Mouse (Mus musculus) ovary, postnatal 10 days (tissue): ENCODE measurements around the gene Plcg2.

Experiments used
- DNase-seq: peaks from one replicate; pipeline ENCODE4 v3.0.0; 2022; ENCODE audit warnings: low spot score

The Plcg2 gene

DNA sequence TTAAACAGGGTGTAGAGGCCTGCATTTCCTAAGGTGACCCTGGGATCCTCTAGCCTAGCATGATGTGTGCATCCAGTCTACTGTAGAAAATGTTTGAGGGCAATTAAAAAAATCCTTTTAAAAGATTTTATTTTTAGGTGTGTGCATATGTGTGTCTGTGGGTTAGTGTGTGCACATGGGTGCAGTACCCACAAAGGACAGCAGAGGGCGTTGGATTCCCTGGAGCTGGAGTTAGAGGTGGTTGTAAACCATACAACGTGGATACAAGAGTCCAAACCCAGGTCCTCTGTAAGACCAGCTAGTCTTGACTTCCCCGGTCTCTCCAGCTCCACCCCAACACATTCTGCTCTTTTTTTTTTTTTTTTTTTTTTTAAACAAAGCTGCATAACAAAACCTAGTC, 139.4 kb downstream of the Plcg2 start:
- DNase-seq, result no peak

DNA sequence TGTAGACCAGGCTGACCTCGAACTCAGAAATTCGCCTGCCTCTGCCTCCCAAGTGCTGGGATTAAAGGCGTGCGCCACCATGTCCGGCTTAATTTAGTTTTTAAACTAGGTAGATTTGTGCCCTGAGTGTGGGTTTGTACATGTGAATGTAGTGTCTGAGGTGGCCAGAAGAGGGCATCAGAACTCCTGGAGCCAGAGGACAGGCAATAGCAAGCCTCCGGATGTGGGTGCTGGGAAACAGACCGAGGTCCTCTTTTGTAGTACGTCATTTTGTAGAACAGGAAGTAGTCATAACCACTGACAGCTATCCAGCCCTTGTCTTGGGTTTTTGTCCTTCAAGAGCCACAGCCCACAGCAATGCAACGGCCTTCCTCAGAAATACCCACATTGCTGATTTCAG, 141.5 kb downstream of the Plcg2 start:
- no peak for DNase-seq

DNA sequence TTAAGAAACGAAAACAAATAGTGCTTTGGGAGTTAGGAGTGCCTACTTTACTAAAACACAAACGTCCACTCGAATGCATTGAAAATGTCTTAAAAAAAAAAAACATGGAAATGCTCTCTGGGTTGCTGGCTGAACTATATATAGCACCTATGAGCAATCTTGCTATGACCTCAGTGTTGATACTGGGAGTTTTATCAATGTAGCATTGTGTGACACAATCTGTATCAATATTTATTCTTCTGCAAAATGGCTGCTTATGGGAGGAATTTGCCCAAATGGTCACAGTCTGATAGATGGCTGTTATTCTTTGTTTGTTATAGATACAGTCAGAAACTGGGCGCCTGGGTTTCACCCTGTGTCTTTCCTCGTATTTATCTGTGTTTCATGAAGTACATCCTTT, 147.4 kb downstream of the Plcg2 start:
- DNase-seq, result no peak

DNA sequence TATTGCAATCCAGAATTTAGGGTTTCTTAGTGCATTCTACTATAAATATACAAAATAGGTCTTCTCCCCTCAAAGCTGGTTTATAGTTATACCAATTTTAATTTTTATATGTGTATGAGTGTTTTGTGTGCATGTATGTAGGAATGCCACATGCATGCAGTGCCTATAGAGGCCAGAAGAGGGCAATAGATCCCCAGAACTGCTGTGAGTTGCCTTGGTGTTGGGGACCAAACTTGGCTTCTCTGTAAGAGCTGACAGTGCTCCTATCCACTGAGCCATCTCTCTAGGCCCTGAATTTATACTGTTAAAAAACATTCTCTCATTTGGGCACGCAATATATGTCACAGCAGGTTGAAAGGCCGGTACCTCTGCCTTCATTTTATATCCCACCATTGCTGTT, 147.9 kb downstream of the Plcg2 start:
- DNase-seq, result peak; percentile 11

DNA sequence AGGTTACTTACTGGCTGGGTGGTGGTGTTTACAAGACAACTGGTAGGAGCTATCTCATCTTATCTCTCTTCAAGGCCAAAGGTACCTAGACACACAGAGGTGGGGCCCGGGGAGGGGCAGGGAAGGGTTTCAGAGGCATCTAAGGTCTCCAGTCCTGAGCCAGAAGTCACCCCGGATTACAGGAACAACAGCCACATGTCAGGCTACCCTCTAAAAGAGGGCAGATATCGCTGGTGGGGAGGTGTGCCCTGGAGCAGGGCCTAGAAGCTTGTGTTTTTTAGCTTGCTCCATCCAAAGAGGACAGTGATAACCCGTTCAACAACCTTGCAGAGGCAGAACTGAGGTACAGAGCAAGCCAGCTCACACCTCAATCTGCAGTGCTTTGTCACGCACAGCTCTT, 148.3 kb downstream of the Plcg2 start:
- DNase-seq, result no peak

DNA sequence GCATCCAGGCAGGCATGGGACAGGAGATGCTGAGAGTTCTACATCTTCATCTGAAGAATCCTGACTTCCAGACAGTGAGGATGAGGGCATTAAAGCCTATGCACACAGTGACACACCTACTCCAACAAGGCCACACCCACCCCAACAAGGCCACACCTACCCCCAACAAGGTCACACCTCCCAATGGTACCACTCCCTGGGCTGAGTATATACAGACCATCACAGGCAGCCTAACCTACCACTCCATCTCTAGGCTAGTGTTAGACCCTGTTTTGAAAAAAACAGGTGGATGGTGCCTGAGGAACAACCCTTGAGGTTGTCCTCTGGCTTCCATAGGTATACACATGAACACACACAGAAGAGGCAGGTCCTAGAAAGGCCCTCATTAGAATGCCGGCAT, 154.2 kb downstream of the Plcg2 start:
- DNase-seq, result no peak

DNA sequence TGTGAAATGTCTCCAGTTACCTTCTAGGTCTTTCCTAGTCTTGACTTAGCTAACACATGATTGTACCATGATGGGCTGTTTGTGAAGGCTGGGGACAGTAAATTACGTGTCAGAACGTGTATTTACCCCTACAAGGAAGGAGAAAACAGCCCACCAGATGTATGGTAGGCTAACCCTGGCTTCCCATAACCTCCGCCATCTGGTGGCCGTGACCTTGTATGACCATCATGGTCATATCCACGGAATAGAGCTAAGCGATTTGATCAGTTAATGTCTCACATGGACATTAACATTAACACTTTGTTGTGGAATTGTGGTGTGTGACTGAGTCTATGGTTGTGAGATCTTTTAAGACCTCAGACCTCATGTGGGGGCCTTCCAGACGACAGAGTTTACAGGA, 160.9 kb downstream of the Plcg2 start:
- no peak for DNase-seq

DNA sequence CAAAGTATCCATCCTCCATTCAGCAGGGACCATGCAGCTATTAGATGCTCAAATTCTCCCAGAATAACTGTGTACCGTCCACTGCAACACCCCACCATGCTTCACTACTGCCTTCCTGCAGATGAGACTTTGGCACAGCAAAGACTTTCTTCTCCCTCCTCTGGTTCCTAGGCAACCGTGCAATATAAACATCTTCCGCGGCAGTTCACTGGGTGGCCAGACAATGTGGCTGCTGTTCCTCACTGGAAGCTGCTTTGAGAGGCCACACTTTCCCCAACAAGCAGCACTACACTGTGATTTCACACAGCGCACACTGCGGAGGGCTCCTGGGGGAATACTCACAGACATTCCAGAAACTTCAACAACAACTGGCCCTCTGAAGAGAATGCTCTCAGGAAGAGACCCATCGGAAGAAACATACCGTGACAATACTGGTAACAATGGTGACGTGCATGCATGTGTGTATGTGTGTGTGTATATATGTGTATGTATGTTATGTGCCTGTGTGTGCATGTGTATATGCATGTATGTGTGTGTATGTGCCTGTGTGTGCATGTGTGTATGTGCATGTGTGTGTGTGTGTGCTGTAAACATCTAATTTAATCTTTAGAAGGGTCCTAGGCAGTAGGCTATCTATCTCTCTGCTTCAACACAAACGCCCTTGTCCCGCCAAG, 162.4 kb downstream of the Plcg2 start:
- DNase-seq, result no peak

DNA sequence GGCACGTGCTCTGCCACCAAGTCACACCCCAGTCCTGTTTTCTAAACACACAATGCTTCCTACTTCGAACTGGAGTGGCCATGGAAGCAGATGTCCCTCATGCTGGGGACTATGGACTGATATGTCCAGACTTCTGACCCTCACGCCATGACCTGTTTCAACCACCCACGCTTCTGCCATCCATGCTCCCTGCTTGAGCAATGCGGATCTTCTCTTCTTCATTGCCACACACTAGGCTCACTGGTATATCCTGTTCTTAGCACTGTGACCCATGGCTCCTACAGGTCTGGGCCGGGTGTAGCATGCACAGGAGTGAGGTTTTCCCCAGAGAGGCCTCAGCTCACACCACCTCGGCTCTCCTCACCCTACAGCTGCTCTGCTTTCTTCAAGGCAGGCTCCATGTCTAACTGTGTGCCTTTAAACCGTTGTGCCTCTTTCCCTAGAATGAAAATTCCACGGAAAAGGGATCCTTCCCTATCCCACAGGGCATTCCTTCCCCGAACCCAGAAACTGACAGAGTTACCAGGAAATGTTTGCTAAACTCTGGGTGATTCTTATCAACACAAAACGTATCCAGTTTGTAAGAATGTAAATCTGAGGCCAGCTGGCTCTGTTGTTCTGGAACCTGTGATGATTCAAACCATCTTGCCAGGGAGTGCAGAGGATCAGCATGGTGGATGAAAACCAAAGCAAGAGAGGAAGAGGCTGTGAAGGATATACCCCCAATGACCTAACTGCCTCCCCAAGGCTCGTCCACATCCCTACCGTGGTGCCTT, 169.4 kb downstream of the Plcg2 start:
- DNase-seq, result no peak

DNA sequence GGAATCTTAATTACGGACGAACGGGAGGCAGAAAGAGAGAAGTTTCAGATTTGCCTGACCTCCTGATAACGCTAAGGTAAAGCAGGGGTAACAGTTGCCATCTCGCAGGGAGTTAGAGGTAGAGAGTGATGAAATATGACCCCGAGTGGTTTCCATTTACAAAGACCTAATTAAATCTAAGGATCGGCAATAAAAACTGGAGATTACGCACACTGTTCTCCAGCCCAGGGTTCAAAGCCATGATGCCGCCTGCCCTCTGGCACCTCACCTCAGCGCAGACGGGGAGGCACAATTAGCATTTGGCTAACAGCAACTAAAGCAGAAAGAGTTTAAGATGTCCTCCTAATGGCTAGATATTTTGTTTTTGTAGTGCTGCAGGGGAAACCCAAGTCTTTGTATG, 172.4 kb downstream of the Plcg2 start:
- no peak for DNase-seq

DNA sequence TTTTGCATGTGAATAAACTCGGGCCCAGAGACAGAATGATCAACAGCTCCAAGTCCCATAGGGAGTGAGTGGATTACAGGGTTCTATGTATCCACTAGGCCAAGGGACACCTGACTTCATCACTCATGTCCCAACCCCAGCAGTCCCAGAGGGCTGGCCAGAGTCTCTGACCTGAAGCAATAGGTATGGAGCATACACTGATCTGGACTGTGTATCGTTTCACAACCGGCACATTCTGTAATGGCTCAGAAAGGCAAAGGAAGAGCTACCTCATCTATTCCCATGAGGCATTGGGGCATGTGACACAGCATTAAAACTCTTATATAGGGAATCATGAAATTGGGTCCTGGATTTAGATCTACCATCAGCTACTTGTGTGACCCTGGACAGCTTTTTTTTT, 174.5 kb downstream of the Plcg2 start:
- DNase-seq, result no peak

DNA sequence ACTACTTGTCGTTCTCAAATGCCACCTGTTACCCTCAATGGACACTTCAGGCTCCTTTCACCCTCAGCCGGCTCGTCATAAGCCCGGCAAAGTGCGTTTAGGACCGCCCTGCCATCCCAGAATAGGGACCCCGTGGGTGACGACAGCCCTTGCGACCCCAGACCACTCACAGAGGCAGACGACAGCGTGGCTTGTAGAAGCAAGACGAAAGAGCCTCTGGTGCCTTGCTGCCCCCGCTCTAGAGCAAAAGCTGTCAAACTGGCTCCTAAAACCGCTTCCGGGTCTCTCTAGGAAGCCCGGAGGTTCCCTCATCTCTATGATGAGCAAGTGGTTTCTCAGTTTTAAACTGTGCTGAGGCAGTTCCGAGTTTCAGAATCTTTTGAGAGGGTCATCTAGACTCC, 175.3 kb downstream of the Plcg2 start, which contains the start of gene Sdr42e1:
Gene Sdr42e1 (minus strand): TSS at position 260 of the 401 bp plus-strand sequence.
- peak; percentile 4 for DNase-seq

DNA sequence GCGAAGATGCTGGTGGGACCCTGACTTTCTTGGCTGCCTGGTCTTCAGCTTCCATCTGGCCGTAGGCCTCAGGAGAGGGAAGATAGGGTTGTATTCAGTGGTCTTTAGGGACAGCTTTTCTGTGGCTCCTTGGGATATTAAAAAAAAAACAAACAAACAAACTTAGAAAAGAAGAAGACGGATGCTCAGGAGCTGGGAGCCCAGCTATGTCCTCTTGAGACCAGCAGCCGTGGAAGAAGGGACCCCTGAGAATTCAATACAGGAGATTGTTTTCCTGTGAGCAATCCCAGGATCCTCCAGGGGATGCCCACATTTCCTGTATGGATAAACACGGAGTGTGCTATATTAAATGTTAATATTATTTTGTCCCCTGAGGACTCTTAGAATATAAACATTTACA, 177.1 kb downstream of the Plcg2 start:
- DNase-seq, result no peak

DNA sequence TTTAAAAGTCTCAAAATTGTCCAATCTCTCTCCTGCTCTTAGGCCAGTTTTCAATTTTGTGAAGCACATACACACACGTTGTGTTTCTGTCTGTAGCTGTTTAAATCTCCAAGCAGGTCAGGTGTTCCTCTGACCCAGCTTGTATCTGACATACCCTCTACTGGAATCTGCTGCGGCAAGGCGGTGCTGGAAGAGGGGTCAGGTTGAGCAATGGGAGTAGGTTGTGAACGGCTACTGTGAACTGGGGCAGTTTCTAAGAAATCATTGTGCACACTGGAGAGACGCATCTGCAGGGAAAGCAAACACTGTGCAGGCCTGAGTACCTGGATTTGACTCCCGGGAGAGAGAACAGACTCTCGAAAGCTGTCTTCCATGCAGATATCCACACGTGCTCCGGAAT, 178.4 kb downstream of the Plcg2 start:
- DNase-seq, result no peak

DNA sequence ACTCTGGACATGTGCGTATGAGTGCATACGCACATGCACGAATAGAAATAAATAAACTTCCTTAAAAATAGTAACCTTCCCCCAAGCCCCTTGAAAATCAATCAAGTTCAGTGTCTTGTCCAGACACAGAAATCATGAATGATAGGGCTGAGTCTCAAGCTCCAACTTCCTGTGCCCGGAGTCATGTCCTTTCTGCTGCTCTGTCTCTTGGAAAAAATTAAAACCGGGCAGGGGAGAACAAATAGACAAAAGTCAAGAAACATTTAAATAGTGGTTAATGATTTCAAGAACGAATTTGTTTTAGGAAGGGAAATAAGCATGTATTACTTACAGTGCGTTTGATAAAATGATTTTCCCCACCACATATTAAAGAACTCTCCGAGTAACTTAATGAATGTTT, 178.9 kb downstream of the Plcg2 start:
- DNase-seq, result no peak

DNA sequence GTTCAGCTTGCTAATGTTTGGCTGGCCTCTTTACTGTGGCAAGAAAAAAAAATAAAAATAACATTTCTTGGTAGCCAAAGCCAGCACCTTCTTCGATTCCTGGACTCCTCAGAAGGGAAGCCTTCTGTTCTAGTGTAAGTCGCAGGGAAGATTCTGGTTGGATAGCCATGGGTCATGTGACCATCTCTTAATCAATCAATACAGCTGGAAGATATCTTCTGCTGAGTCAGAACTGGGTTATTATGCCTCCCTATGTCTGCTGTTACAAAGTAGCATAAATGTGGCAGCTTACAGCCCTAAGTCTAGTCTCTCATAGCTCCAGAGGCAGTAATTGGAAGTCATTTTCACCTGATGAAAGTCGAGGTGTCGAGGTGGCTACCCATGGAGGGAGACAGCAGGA, 180.6 kb downstream of the Plcg2 start:
- DNase-seq, result no peak

DNA sequence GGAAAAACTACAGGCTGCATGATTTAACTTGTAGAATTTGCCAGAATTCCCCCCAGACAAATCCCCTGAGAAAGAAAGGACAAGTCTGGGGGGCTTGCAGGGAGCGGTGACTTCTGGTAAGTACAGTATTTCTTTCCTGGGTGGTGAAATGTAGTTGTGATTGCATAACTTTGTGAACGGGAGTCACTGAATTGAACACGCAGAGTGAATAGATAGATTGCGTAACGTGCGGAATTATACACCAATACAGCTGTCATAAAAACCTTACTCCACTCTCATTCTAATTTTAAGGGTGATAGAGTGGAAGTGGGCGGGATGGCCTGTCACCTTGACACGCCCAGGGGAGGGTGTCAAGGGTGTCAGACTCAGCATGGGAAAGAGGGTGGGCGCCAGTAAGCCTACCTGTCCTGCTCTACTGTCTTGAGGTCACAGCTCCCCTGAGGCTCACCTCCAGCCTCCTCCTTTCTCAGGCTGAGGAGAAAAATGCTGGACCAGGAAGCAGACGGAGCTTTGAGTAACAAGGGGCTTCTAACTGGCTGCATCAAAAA, 185.9 kb downstream of the Plcg2 start:
- no peak for DNase-seq

DNA sequence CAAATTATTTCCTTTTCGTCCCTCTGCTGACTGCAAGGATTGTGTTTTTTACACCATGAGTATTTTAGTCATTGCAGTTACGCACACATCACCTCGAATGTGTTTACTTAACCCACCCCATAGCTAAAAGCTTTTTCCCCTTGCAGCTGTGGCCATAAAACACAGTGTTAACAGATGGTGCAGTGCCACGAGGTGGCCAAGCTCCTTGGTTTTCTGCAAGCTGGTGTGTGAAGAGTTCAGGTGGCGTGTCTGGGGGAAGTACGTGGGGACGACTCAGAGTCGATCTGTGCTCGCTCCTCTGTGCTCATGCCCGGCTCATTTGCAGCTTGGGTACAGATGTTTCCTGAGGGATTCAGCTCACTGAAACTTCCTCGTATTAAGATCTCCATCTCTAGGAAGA, 186.4 kb downstream of the Plcg2 start:
- no peak for DNase-seq
